Mouse (Mus musculus): ENCODE data around the gene Manba. TPM values are rescaled to one million over a fixed set of nuclear protein-coding genes. Genes with fewer than 3 reads are reported as not detected.
A peak's percentile ranks its signal among the peaks of the same experiment; 100 is the strongest.

Manba gene
- polyA plus RNA-seq, 1 experiment from 2014 or later: 9.2 TPM

DNA sequence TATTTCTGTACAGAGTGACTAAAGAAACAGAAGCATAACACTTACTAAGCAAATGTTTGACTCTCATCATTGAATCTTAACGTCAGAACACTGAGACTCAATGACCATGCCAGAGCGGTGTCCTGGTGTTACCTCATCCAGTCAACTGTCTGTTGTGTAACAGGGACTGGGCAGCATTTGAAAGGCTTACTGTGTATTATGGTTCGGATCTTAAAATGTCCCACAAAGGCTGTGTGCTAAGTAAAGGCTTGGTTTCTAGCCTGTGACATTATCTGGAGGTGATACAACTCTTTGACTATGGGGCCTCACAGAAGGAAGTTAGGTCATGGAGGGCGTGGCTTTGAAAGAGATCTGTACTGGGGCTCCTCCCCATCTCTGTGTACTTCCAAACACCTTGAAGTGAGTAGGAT, 101.1 kb downstream of the Manba start:
- H3K36me3 ChIP-seq (ENCODE audit: insufficient read depth, low read length): peaks cover 32% of the 10 kb centered on the region
- 71% methylated on average over 4 of the region's 4 CpGs for WGBS
- ATAC-seq (peak; percentile 42; the same call in 1 of the 2 replicates), DNase-seq (ENCODE audit: low spot score) (peak; percentile 61)
- TF ChIP-seq CTCF (IDR thresholded peaks at IDR 0.05) (no peak), EP300 (IDR thresholded peaks at IDR 0.05) (no peak)
- no peaks in the 10 kb centered on the region for H3K9me3 ChIP-seq (ENCODE audit: low read length)
- H3K27me3 ChIP-seq (replicated peaks; ENCODE audit: insufficient read depth, low read length): no peaks in the 10 kb centered on the region
- H3K4me3 ChIP-seq (ENCODE audit: low read depth, low read length): no peak overlapping the region
- H3K27ac ChIP-seq (ENCODE audit: low read length): no peak overlapping the region
- H3K9ac ChIP-seq (replicated peaks; ENCODE audit: low read depth): no peak overlapping the region
- no peaks in the 10 kb centered on the region for H3K4me1 ChIP-seq (ENCODE audit: insufficient read depth, low read depth, low read length)
- H3K4me2 ChIP-seq (replicated peaks; ENCODE audit: low read depth, low read length): no peak overlapping the region

GRCm38 (mm10) chr3:135590471-135590870, 105.1 kb downstream of the Manba start:
- no peak overlapping the region for H3K4me3 ChIP-seq (ENCODE audit: low read depth, low read length)
- H3K9me3 ChIP-seq (ENCODE audit: low read length): no peaks in the 10 kb centered on the region
- DNase-seq (ENCODE audit: low spot score) (no peak), ATAC-seq (no peak)
- 0 out of 2 replicates have a peak, but pooled peaks cover 3% of the 10 kb centered on the region for H3K4me1 ChIP-seq (ENCODE audit: insufficient read depth, low read depth, low read length)
- H3K36me3 ChIP-seq (ENCODE audit: insufficient read depth, low read length): peaks cover 49% of the 10 kb centered on the region
- H3K27me3 ChIP-seq (replicated peaks; ENCODE audit: insufficient read depth, low read length): no peaks in the 10 kb centered on the region
- H3K4me2 ChIP-seq (replicated peaks; ENCODE audit: low read depth, low read length): no peak overlapping the region
- TF ChIP-seq CTCF (IDR thresholded peaks at IDR 0.05) (no peak), EP300 (IDR thresholded peaks at IDR 0.05) (no peak)
- WGBS: 63% methylated on average over 4 of the region's 4 CpGs
- no peak overlapping the region for H3K9ac ChIP-seq (replicated peaks; ENCODE audit: low read depth)
- H3K27ac ChIP-seq (ENCODE audit: low read length): no peak overlapping the region

DNA sequence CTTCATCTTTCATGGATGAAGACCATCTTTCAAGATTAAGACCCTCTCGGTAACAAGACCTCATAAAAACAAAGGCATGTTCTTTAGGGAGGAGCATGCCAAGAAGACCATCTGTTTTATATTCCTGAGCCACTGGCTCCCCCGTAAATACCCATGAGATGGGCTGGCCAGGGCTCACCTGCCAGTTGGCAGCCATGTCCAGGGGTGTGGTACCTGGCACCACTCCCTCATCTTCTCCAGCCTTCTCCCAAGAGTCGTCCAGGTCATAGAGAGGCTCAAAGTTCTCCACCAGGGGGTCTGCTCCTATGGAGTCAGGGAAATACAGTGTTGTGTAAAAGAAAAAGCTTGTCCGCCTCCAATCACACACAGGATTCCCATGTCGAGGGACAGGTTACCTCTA, 106.0 kb downstream of the Manba start:
- no peak overlapping the region for H3K4me3 ChIP-seq (ENCODE audit: low read depth, low read length)
- DNase-seq (ENCODE audit: low spot score) (no peak), ATAC-seq (no peak)
- TF ChIP-seq EP300 (IDR thresholded peaks at IDR 0.05): no peak
- peak; percentile 9; the same call in 1 of the 2 replicates for TF ChIP-seq CTCF (IDR thresholded peaks at IDR 0.05)
- no peak overlapping the region for H3K9ac ChIP-seq (replicated peaks; ENCODE audit: low read depth)
- no peaks in the 10 kb centered on the region for H3K9me3 ChIP-seq (ENCODE audit: low read length)
- no peak overlapping the region for H3K27ac ChIP-seq (ENCODE audit: low read length)
- WGBS: 75% methylated on average over 5 of the region's 5 CpGs
- H3K27me3 ChIP-seq (replicated peaks; ENCODE audit: insufficient read depth, low read length): no peaks in the 10 kb centered on the region
- H3K4me2 ChIP-seq (replicated peaks; ENCODE audit: low read depth, low read length): no peak overlapping the region
- H3K4me1 ChIP-seq (ENCODE audit: insufficient read depth, low read depth, low read length): 0 out of 2 replicates have a peak, but pooled peaks cover 3% of the 10 kb centered on the region
- H3K36me3 ChIP-seq (ENCODE audit: insufficient read depth, low read length): peaks cover 50% of the 10 kb centered on the region

DNA sequence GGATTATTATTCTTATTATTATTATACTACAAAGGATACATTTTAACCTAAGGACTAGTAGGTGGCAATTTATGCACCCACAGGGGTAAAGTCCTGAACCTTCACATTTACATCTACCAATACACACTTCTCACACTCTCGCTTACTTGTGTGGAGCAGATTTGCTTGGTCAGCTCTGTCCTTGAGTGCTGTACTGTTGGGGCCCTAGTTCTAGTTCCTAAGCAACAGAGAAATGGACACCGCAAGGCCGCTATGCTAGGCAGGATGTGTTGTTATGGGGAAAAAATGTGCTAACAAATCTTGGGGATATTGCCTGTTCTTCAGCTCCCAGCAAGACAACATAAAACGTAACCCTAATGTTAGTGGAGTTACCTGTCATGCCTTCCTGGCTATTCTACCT, 106.6 kb downstream of the Manba start:
- WGBS: 62% methylated on average over 4 of the region's 4 CpGs
- Histone ChIP-seq H3K27me3 (replicated peaks; ENCODE audit: insufficient read depth, low read length) (no peaks in the 10 kb centered on the region), H3K9me3 (ENCODE audit: low read length) (no peaks in the 10 kb centered on the region), H3K27ac (ENCODE audit: low read length) (no peak overlapping the region), H3K4me1 (ENCODE audit: insufficient read depth, low read depth, low read length) (0 out of 2 replicates have a peak, but pooled peaks cover 3% of the 10 kb centered on the region), H3K36me3 (ENCODE audit: insufficient read depth, low read length) (peaks cover 50% of the 10 kb centered on the region), H3K4me3 (ENCODE audit: low read depth, low read length) (no peak overlapping the region), H3K4me2 (replicated peaks; ENCODE audit: low read depth, low read length) (no peak overlapping the region), H3K9ac (replicated peaks; ENCODE audit: low read depth) (no peak overlapping the region)
- DNase-seq (ENCODE audit: low spot score) (no peak), ATAC-seq (peak; percentile 29; the same call in 1 of the 2 replicates)
- TF ChIP-seq CTCF (IDR thresholded peaks at IDR 0.05): no peak
- no peak for TF ChIP-seq EP300 (IDR thresholded peaks at IDR 0.05)

DNA sequence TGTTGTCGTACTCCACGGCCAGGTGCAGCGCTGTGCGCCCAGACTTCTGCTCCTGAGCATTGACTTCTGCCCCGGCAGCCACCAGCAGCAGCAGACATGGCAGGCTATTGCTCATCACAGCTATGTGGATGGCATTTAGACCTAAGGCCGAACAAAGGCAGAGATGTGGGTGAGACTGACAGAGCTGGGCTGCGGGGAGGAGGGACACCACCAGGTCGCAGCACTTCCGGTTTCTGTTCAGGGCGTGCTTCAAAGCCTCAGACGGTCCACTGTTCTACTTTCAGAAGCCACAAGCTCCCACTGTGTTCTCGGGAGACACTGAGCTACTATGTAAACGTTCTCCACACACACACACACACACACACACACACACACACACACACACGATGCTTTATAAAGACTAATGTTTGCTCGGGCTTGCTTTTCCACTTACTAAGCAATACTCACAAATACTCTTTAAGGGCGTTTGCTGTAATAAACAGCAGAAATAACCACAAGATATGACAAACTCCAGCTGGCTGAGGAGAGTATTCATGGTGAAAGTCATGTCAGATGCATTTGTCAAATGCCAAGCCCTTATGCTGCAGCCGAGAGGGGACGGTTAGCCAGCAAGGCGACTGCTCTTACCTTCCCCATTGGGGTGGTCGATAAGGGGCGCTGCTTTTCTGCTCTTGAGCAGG, 109.0 kb downstream of the Manba start:
- no peaks in the 10 kb centered on the region for H3K27me3 ChIP-seq (replicated peaks; ENCODE audit: insufficient read depth, low read length)
- WGBS: 48% methylated on average over 21 of the region's 21 CpGs
- H3K9me3 ChIP-seq (ENCODE audit: low read length): no peaks in the 10 kb centered on the region
- H3K27ac ChIP-seq (ENCODE audit: low read length): 0 out of 2 replicates have a peak overlapping the region, but pooled peaks have one; percentile 23
- H3K36me3 ChIP-seq (ENCODE audit: insufficient read depth, low read length): peaks cover 45% of the 10 kb centered on the region
- DNase-seq (ENCODE audit: low spot score): peak; percentile 76
- no peak overlapping the region for H3K4me3 ChIP-seq (ENCODE audit: low read depth, low read length)
- H3K4me1 ChIP-seq (ENCODE audit: insufficient read depth, low read depth, low read length): 0 out of 2 replicates have a peak, but pooled peaks cover 3% of the 10 kb centered on the region
- TF ChIP-seq EP300 (IDR thresholded peaks at IDR 0.05) (no peak), CTCF (IDR thresholded peaks at IDR 0.05) (peak; percentile 33)
- peak; percentile 65 for ATAC-seq
- 0 out of 2 replicates have a peak overlapping the region, but pooled peaks have one; percentile 5 for H3K4me2 ChIP-seq (replicated peaks; ENCODE audit: low read depth, low read length)
- no peak overlapping the region for H3K9ac ChIP-seq (replicated peaks; ENCODE audit: low read depth)

GRCm38 (mm10) chr3:135597014-135597413, 111.6 kb downstream of the Manba start:
- peak; percentile 57; the same call in 1 of the 2 replicates for ATAC-seq
- TF ChIP-seq CTCF (IDR thresholded peaks at IDR 0.05) (0 out of 2 replicates have a peak, but pooled peaks have one; percentile 4), EP300 (IDR thresholded peaks at IDR 0.05) (peak; percentile 62)

More at GRCm38 (mm10) chr3:135597014-135597413, 111.6 kb downstream of the Manba start:
- Histone ChIP-seq H3K36me3 (ENCODE audit: insufficient read depth, low read length) (peaks cover 34% of the 10 kb centered on the region; the same call in 1 of the 2 replicates), H3K9ac (replicated peaks; ENCODE audit: low read depth) (no peak overlapping the region), H3K4me2 (replicated peaks; ENCODE audit: low read depth, low read length) (no peak overlapping the region), H3K4me3 (ENCODE audit: low read depth, low read length) (no peak overlapping the region), H3K4me1 (ENCODE audit: insufficient read depth, low read depth, low read length) (0 out of 2 replicates have a peak, but pooled peaks cover 3% of the 10 kb centered on the region), H3K27ac (ENCODE audit: low read length) (peak overlapping the region; percentile 47), H3K27me3 (replicated peaks; ENCODE audit: insufficient read depth, low read length) (no peaks in the 10 kb centered on the region), H3K9me3 (ENCODE audit: low read length) (no peaks in the 10 kb centered on the region)
- DNase-seq (ENCODE audit: low spot score): peak; percentile 42
- 51% methylated on average over 4 of the region's 4 CpGs for WGBS

Measured in lung, postnatal 0 days (tissue).